Mouse (Mus musculus): Measurements from ENCODE around the gene Wnk4. TPM values are rescaled to one million over a fixed set of nuclear protein-coding genes. Genes with fewer than 3 reads are reported as not detected.

Gene Wnk4
- total RNA-seq, 2 experiments from 2014 or later: 0.89 to 1.0 TPM

- intact Hi-C loops (cut with DNase I; ENCODE audit: low total_unique reads): no loop called here
- DNase-seq: no peak
Observed at GRCm38 (mm10) chr11:101235429-101235828, 24.9 kb upstream of the Wnk4 start.

GRCm38 (mm10) chr11:101236782-101237181 lies 23.6 kb upstream of the Wnk4 start:
- intact Hi-C loops (cut with DNase I; ENCODE audit: low total_unique reads): no loop called here
- DNase-seq: no peak

- DNase-seq: peak; percentile 44
- intact Hi-C loops (cut with DNase I; ENCODE audit: low total_unique reads): no loop called here
Observed at GRCm38 (mm10) chr11:101238071-101238647, 22.2 kb upstream of the Wnk4 start.

- peak; percentile 76 for DNase-seq
- intact Hi-C loops (cut with DNase I; ENCODE audit: low total_unique reads): no loop called here
Observed at GRCm38 (mm10) chr11:101245071-101245470, 15.3 kb upstream of the Wnk4 start.

- intact Hi-C loops (cut with DNase I; ENCODE audit: low total_unique reads): no loop called here
- DNase-seq: peak; percentile 77
Observed at GRCm38 (mm10) chr11:101245855-101246701, 14.3 kb upstream of the Wnk4 start, which contains the start of gene Ramp2. Gene Ramp2 (plus strand): TSS chr11:101246028.

- DNase-seq: no peak
- intact Hi-C loops (cut with DNase I; ENCODE audit: low total_unique reads): no loop called here
Observed at GRCm38 (mm10) chr11:101246702-101247012, 13.7 kb upstream of the Wnk4 start.

- intact Hi-C loops (cut with DNase I; ENCODE audit: low total_unique reads): loop anchor here (1.0 kb wide), 1 partner anchor 35 kb away; no protein-coding TSS in a partner anchor
- DNase-seq: no peak
Observed at GRCm38 (mm10) chr11:101247521-101248030, 12.8 kb upstream of the Wnk4 start.

- intact Hi-C loops (cut with DNase I; ENCODE audit: low total_unique reads): loop anchor here (1.0 kb wide), 1 partner anchor 36 kb away; no protein-coding TSS in a partner anchor
- DNase-seq: peak; percentile 51
Observed at GRCm38 (mm10) chr11:101248258-101248994, 11.9 kb upstream of the Wnk4 start.

- intact Hi-C loops (cut with DNase I; ENCODE audit: low total_unique reads): no loop called here
Observed at GRCm38 (mm10) chr11:101251031-101251430, 9.3 kb upstream of the Wnk4 start.

GRCm38 (mm10) chr11:101252941-101253340 lies 7.4 kb upstream of the Wnk4 start:
- no peak for DNase-seq
- intact Hi-C loops (cut with DNase I; ENCODE audit: low total_unique reads): no loop called here

More at GRCm38 (mm10) chr11:101251031-101251430, 9.3 kb upstream of the Wnk4 start:
- DNase-seq: no peak

GRCm38 (mm10) chr11:101253613-101254389 lies 6.6 kb upstream of the Wnk4 start, which contains the start of gene Vps25:
Gene Vps25 (plus strand): TSS chr11:101253707.
- DNase-seq: peak; percentile 85
- intact Hi-C loops (cut with DNase I; ENCODE audit: low total_unique reads): no loop called here

- no peak for DNase-seq
- intact Hi-C loops (cut with DNase I; ENCODE audit: low total_unique reads): no loop called here
Observed at GRCm38 (mm10) chr11:101255826-101256775, 4.3 kb upstream of the Wnk4 start.

GRCm38 (mm10) chr11:101259261-101259712 lies 1.1 kb upstream of the Wnk4 start:
- DNase-seq: no peak
- intact Hi-C loops (cut with DNase I; ENCODE audit: low total_unique reads): no loop called here

- DNase-seq: no peak
- intact Hi-C loops (cut with DNase I; ENCODE audit: low total_unique reads): no loop called here
Observed at GRCm38 (mm10) chr11:101260826-101261380, 536 bp downstream of the Wnk4 start.

- intact Hi-C loops (cut with DNase I; ENCODE audit: low total_unique reads): no loop called here
- no peak for DNase-seq
Observed at GRCm38 (mm10) chr11:101262272-101262967, 2.1 kb downstream of the Wnk4 start.

GRCm38 (mm10) chr11:101263138-101263988 lies 3.0 kb downstream of the Wnk4 start:
- intact Hi-C loops (cut with DNase I; ENCODE audit: low total_unique reads): no loop called here
- DNase-seq: no peak

GRCm38 (mm10) chr11:101263989-101264280 lies 3.6 kb downstream of the Wnk4 start:
- DNase-seq: no peak
- intact Hi-C loops (cut with DNase I; ENCODE audit: low total_unique reads): no loop called here
